Mouse (Mus musculus) small intestine, adult 2 months (tissue): ENCODE measurements around the gene Eed. TPM values are rescaled to one million over a fixed set of nuclear protein-coding genes. Genes with fewer than 3 reads are reported as not detected.

Experiments
- H3K27ac ChIP-seq: fragments of 200-500 bp; 2 replicates; pipeline ENCODE4 v1.5.1; 2012; ENCODE audit warnings: low read depth, low read length, control low read depth, inconsistent platforms; ENCODE audit not compliant: insufficient read depth
- H3K27me3 ChIP-seq: fragments of 200-500 bp; 2 replicates; pipeline ENCODE4 v1.6.1; 2012; ENCODE audit warnings: mild to moderate bottlenecking, moderate library complexity, low read length, inconsistent platforms; ENCODE audit not compliant: control insufficient read depth, insufficient read depth
- H3K36me3 ChIP-seq: fragments of 200-500 bp; 2 replicates; pipeline ENCODE4 v1.6.1; 2012; ENCODE audit warnings: mild to moderate bottlenecking, low read length, control low read depth, inconsistent platforms; ENCODE audit not compliant: control insufficient read depth, insufficient read depth
- H3K4me1 ChIP-seq: fragments of 200-500 bp; 2 replicates; pipeline ENCODE4 v1.6.1; 2012; ENCODE audit warnings: low read length, inconsistent platforms, mixed read lengths; ENCODE audit not compliant: control insufficient read depth, insufficient read depth, insufficient read length
- H3K4me3 ChIP-seq: fragments of 200-500 bp; 2 replicates; pipeline ENCODE4 v1.5.1; 2012; ENCODE audit warnings: low read depth, mild to moderate bottlenecking, control low read depth, inconsistent platforms, low read length, moderate library complexity
- CTCF ChIP-seq: fragments of 200-500 bp; IDR thresholded peaks from 2 replicates; pipeline ENCODE4 v1.5.1; 2012; ENCODE audit warnings: low read depth, mild to moderate bottlenecking, control low read depth, inconsistent platforms, low read length, moderate library complexity, mixed read lengths; ENCODE audit not compliant: insufficient replicate concordance, insufficient read length; ENCODE audit errors: extremely low read depth
- POLR2A ChIP-seq: fragments of 200-500 bp; IDR thresholded peaks from 2 replicates; pipeline ENCODE4 v1.6.1; 2012; ENCODE audit warnings: low read depth, mild to moderate bottlenecking, control low read depth, inconsistent platforms, low read length, moderate library complexity
- WGBS: fragments of 180-500 bp; shearing (Covaris S2); methylation state at CpG from one replicate; pipeline ENCODE4 v1.1.7; 2018; 5-methylcytosine and 5-hydroxymethylcytosine counted together
- polyA plus RNA-seq: library from polyadenylated mRNA; depleted of rRNA; stranded (reverse); fragments of >200 nt; gene quantifications from 2 replicates; pipeline ENCODE4 v1.2.3, GENCODE M21; 2012; rRNA removed

Eed gene
- polyA plus RNA-seq, 1 experiment = 17.0 TPM

DNA sequence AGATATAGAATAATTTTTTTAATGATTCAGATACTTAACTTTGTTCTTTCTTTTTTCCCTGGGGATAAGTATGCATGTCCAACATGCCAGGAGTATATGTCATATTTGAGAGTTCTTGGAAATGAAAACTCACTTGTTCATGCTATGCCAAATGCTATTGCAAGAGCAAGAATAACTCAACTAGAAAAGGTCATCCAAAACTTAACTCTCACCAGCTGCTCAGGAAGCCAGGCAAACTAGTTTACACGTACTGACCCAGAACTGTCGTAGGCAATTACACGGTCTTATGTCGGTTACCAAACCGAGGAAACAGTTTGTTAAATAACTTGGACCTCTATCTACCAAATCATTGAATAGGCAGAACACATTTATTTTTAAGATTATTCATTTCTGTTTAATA is 64.1 kb downstream of the Eed start:
- no peak overlapping the region for H3K27ac ChIP-seq
- TF ChIP-seq POLR2A (no peak), CTCF (no peak)
- 84% methylated on average over 5 of the region's 5 CpGs for WGBS

DNA sequence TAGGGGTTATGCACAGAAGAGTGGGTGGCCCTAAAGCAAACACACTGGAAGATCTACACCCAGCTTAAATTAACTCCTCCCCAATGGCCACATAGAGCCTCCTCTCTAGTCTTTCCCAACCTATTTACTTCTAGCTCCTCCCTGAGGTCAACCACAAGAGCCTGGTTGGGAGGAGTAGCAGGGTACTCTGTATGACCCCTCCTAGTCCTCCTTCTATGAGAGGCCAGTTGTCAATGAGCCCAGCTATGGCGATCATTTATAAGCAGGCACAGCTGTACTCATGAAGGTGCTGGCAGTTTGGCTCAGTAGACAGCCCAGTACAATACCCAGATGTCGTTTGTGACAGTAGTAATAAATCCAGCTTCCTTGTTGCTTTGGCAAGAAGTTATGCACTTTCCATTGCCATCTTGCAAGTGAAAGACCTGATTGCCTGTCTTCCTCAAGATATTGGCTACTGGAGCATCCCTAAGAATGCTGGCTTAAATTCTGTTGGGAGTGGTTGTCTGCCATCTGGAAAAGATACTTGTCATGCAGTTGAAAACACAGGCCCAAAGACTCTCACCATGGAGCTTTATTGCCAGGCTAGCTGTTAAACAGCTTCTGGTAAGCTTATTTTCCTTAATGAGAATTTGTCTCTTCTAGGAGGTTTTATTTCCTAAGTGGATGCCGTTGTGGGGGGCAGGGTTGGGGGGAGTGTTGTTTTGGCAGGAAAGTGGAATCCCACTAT is 67.2 kb downstream of the Eed start:
- WGBS = 64% methylated on average over 3 of the region's 3 CpGs
- Histone ChIP-seq H3K27me3 (no peaks in the 10 kb centered on the region), H3K4me1 (no peaks in the 10 kb centered on the region), H3K36me3 (peaks cover 10% of the 10 kb centered on the region), H3K4me3 (no peak overlapping the region), H3K27ac (no peak overlapping the region)
- no peak for TF ChIP-seq POLR2A
- TF ChIP-seq CTCF = no peak

More for the DNA sequence above, 64.1 kb downstream of the Eed start:
- H3K4me3 ChIP-seq = no peak overlapping the region
- H3K4me1 ChIP-seq = no peaks in the 10 kb centered on the region
- H3K36me3 ChIP-seq = peaks cover 15% of the 10 kb centered on the region
- H3K27me3 ChIP-seq = no peaks in the 10 kb centered on the region

DNA sequence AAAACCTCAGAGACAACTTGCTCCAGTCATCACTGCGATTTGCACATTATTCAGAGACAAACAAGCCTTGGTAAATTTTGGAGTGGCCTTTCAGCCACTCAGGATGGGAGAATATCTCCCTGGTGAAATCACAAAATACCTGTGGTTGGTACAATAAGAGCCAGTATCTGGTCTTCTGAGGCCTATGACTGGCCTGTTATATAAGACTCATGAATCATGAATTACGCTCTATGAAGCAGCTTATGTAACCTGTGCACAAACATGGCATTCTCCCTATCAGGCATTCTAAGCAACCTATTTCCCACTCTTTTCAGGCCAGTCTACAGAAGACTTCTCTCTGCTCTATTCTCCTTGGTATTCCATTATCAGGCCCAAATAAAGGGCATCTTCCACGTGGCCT is 68.4 kb downstream of the Eed start:
- no peaks in the 10 kb centered on the region for H3K4me1 ChIP-seq
- no peak for TF ChIP-seq POLR2A
- no peak for TF ChIP-seq CTCF
- H3K4me3 ChIP-seq = no peak overlapping the region
- WGBS = 86% methylated on average over 3 of the region's 3 CpGs
- H3K27ac ChIP-seq = no peak overlapping the region
- no peaks in the 10 kb centered on the region for H3K27me3 ChIP-seq
- peaks cover 5% of the 10 kb centered on the region for H3K36me3 ChIP-seq

DNA sequence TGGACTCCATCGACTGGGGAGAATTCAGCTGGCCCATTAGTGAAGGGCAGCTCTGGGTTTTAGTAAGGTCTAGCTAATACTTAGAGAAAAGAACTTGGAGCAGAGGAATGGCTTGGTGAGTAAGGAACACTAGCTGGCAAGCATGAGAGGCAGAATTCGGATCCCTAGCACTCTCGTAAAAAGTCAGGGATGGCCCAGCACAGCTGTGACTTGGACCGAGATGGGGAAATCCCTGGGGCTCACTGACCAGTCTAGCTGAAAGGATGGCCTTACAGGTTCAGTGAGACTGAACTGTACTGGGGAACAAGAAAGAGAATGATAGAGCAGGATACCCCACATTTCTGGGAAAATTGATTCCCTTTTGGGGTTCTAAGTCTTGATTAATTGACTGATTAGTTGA is 71.1 kb downstream of the Eed start:
- Histone ChIP-seq H3K27me3 (no peaks in the 10 kb centered on the region), H3K27ac (no peak overlapping the region), H3K36me3 (no peaks in the 10 kb centered on the region), H3K4me1 (no peaks in the 10 kb centered on the region), H3K4me3 (no peak overlapping the region)
- TF ChIP-seq POLR2A (no peak), CTCF (no peak)
- 67% methylated on average over 4 of the region's 4 CpGs for WGBS

DNA sequence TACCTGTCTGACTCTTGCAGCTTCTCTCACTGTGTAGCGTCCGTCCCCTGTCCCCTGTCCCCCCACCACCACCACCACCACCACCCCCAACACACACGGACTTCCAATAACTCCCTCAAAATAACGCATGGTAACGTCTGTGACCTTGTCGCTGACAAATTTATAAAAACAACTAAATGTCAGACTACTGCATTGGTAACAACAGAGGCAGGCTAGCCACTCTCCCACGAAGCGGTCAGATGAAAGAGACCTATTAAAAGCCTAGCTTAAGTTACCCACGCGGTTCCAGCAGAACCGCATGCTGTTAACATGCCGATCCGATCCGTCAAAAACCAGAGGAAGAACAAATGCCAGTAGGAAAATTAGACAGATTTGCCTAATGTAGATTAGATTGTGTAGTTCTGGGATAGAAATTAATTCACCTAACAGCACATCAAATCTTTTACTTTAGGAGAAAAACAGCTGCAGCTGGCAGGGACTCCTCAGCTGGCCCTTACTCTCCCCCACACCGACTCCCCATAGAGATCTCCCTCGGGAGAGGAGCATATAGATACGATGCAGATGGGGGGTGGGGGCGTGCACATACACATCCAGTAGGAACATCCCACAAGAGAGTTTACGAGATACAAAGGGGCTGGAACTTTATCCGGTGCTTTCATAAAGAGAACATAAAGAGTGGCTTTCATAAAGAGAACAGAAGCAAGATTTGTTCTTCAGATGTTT is 71.7 kb downstream of the Eed start:
- no peaks in the 10 kb centered on the region for H3K27me3 ChIP-seq
- H3K4me1 ChIP-seq = no peaks in the 10 kb centered on the region
- 79% methylated on average over 20 of the region's 20 CpGs for WGBS
- no peak overlapping the region for H3K27ac ChIP-seq
- H3K36me3 ChIP-seq = no peaks in the 10 kb centered on the region
- H3K4me3 ChIP-seq = no peak overlapping the region
- TF ChIP-seq CTCF (no peak), POLR2A (no peak)

DNA sequence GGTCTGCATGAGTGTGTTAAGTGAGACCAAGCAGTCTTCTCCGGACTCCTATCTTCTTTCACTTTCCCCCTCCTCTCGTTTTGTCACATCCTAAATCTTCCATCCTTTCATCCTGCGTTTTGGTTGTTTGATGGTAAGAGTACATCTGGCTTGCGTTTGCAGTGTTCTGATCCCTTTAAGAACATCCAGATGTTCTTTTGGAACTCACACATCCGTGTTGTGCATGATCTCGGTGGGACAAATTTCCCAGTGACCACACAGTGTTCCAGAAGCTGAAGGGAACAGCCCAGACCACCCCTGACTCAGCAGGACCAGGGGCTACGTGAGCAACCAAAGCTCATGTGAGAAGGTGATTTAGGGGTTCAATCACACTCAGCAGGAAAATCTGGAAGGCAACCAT is 72.4 kb downstream of the Eed start:
- no peaks in the 10 kb centered on the region for H3K27me3 ChIP-seq
- no peak overlapping the region for H3K4me3 ChIP-seq
- no peaks in the 10 kb centered on the region for H3K4me1 ChIP-seq
- no peak for TF ChIP-seq POLR2A
- no peak for TF ChIP-seq CTCF
- no peak overlapping the region for H3K27ac ChIP-seq
- WGBS = 69% methylated on average over 7 of the region's 7 CpGs
- no peaks in the 10 kb centered on the region for H3K36me3 ChIP-seq

DNA sequence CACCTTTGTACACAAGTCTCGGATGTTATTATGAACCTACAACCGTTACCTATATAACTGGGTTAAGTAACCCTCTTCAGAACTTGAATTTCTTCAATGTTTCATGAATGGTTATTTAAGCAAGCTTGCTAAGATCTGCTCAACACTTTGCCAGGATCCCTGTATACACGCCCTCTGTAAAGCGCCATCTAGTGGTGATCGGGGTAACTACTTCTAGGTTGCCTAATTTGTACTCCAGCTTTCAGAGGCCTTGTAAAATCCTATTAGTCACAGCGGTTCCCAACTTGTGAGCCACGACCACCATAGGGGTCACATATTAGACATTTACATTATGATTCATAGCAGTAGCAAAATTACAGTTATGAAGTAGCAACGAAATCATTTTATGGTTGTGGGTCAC is 72.8 kb downstream of the Eed start:
- no peak overlapping the region for H3K4me3 ChIP-seq
- TF ChIP-seq POLR2A = no peak
- no peak for TF ChIP-seq CTCF
- 24% methylated on average over 8 of the region's 8 CpGs for WGBS

More for the DNA sequence above, 72.8 kb downstream of the Eed start:
- Histone ChIP-seq H3K4me1 (no peaks in the 10 kb centered on the region), H3K27me3 (no peaks in the 10 kb centered on the region), H3K27ac (no peak overlapping the region), H3K36me3 (no peaks in the 10 kb centered on the region)

Other genes with a start within 250 kb of the Eed start
- gene Ccdc81, start 77.4 kb downstream of the Eed start, polyA plus RNA-seq = not detected in 2 replicates
- 9.7 and 23.9 TPM in 2 replicates for gene Hikeshi, start 39.8 kb downstream of the Eed start, polyA plus RNA-seq
- gene Picalm, start 149.2 kb upstream of the Eed start, polyA plus RNA-seq = 12.3 and 36.3 TPM in 2 replicates